Mouse (Mus musculus): ENCODE results near the gene Fam3c.
"Not testable (repeated sequence)": the region's sequence is repeated elsewhere in the genome, so short reads cannot be mapped to it uniquely, and the experiment has no call there.

Gene Fam3c

DNA sequence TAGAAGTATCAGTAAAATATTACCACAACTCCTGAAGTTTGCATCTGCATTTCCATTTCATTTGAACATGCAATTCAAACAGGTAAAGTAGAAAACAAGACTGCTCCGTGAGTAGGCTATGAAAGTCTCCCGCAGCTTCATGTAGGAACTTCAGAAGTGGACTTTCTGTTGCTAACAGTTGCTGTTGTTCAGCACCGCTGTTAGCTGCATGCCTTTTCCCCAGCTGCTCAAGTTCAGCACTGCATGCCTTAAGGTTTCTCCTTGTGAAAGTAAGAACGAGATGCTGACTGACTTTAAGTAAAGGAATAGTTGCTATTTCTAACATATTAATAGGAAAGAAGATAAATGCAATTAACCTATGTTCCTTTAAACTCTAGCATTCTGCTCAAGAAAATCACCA, 64.0 kb downstream of the Fam3c start:
- DNase-seq (ENCODE audit: low read depth, low spot score), result no peak

DNA sequence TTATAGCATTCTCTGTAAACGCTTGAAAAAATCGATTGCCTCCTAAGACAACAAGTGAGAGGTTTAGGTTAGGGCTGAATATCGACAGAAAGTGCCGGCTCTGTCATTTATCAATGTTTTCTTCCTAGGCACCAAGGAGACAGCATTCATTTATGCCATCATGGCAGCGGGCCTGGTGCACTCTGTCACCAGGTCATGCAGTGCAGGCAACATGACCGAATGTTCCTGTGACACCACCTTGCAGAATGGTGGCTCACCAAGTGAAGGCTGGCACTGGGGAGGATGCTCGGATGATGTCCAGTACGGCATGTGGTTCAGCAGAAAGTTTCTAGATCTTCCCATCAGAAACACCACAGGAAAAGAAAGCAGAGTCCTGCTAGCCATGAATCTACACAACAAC, 65.3 kb downstream of the Fam3c start:
- DNase-seq (ENCODE audit: low read depth, low spot score), result no peak

DNA sequence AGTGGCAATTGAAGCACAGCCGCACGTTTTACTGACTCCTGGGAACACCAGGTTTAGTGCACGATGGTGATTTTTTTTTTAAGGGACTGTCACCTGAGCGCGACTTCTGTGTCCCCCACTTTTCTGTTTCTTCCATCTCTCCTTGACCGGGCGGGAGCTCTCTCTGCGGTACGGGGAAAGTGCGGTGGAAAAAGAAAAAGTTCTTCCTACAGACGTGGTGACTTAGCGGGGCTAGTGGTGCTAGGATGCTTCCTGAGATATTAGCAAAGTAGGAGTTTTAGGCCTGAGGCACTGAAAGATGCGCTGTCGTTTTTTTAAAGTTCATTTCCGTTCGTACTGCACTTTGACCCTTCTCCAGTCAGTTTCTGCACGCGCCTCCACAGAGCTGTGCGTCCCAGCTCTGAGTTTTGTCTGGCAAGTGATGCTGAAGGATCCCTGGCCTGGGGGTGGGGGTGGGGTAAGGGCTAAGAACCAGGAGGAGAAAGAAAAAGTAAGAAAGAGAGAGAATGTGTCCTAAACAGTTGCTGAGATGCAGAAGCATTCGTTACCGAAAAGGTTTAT, 66.5 kb downstream of the Fam3c start:
- no peak for DNase-seq (ENCODE audit: low read depth, low spot score)

DNA sequence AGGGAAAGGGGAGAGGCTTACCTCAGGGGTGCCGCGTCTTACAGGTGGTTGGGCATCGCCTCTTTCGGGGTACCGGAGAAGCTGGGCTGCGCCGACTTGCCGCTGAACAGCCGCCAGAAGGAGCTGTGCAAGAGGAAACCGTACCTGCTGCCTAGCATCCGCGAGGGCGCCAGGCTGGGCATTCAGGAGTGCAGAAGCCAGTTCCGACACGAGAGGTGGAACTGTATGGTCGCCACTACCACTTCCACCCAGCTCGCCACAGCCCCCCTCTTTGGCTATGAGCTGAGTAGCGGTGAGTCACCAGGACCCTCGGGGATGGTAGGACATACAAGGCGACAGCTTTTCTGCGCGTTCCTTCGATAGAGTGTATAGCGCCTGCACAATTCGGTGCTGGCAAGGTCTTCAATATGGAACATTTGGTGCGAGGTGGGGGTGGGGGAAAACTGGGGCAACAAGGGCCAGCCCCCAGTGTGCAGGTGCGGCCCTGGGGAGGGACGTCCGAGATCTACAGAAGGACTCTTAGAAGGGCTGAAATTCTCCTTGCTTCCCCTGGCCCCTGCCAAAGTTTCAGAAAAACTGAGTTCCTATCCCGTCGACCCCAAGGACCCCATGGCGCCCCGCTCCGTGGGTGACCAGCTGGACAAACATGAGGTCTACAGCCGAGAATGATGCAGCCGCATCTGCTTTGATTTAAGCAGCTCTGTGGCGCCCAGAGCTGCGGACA, 67.1 kb downstream of the Fam3c start:
- DNase-seq (ENCODE audit: low read depth, low spot score), result peak; percentile 21

DNA sequence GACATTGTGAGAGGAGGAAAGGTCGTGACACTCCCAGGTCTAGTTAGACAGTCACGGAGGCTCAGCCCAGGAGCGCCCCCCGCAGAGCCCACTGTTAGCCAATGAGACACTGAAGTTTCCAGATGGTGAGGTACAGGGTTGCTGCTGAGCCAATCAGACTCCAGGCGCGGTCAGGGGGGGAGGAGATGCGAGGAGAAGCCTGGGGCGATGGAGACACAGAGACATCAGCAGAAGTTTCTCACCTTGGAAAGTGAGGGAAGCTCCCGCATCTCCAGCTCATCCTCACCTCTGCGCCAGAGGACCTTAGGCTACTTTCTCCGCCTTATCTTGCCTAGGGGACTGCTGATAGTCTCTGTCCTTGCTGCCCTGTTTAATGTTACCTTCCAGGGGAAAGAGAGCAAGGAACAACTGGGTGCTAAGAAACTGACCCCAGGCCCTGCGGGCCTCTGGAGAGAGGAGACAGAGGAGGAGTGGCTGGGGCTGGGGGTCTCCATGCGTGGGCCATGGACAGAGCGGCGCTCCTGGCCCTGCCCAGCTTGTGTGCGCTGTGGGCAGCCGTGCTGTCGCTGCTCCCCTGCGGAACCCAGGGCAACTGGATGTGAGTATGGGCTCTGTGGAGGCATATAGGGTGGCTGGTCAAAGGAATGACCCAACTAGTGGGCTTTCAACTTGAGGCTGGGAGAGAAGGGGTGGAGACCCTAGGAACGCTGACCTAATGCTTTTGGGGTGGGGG, 67.9 kb downstream of the Fam3c start, which contains the start of gene Wnt16:
Wnt16 (plus strand) TSS at position 224 of the 733 bp plus-strand sequence.
- DNase-seq (ENCODE audit: low read depth, low spot score), result peak; percentile 6

DNA sequence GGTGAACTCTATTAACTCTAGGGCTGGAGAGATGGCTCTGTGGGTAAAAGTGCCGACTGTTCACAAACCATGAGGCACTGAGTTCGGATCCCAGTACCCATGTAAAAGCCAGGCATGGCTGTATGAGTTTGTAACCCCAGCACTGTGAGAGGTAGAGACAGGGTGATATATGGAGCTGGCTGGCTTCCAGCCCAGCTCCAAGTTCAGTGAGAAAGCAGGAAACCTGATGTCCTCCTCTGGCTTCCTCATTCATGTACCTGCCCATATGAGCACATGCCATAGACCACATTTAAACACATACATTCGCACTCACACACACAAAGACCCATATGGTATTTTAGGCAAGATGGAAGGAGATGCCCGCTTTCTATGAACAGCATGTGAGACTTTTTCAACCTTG, 73.6 kb downstream of the Fam3c start:
- no peak for DNase-seq (ENCODE audit: low read depth, low spot score)

DNA sequence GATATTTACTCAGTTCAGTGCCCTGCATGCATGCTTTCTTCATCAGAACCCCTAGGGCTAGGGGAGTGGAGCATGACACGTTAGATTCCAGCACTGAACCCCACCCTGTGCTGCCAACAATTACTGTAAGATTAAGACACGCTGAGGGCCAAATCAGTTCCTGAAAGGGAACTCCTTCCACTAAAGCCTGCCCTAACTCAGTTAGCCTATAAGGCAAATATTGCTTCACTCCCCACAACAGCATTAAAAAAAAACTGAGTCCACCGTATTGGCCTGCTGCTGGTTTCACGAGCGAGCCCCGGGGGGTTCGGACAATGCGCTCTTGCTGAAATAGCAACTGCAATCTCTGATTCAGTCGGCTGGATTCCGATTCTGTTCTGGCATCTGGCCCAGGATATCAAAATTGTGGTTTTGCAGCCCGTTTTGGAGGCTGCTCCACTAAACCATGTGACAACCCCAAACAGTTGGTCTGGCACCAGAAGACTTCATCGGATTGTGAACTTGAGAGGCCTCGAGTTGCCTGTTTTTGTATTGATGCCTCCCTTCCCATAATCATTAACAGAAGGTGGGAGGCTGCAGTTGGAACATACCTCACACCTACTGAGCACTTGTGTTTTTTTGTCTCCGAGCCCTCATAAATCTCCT, 75.7 kb downstream of the Fam3c start:
- no peak for DNase-seq (ENCODE audit: low read depth, low spot score)

DNA sequence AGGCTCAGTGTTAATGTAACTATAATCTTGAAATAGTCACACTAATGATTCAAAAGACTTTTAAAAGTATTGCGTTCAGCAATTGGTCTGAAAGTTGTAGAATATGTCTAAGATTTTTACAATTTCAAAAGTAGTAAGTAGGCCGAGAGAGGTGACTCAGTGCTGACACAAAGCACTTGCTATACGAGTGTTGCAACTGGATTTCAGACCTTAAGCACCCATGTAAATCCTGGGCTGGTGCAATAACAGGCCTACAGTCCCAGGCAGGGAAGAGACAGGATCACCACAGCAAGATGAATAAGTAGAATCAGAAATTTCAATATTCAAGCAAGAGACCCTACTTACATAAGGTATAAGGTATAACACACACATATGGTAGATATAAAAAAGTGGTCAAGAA, 78.1 kb downstream of the Fam3c start:
- no peak for DNase-seq (ENCODE audit: low read depth, low spot score)

DNA sequence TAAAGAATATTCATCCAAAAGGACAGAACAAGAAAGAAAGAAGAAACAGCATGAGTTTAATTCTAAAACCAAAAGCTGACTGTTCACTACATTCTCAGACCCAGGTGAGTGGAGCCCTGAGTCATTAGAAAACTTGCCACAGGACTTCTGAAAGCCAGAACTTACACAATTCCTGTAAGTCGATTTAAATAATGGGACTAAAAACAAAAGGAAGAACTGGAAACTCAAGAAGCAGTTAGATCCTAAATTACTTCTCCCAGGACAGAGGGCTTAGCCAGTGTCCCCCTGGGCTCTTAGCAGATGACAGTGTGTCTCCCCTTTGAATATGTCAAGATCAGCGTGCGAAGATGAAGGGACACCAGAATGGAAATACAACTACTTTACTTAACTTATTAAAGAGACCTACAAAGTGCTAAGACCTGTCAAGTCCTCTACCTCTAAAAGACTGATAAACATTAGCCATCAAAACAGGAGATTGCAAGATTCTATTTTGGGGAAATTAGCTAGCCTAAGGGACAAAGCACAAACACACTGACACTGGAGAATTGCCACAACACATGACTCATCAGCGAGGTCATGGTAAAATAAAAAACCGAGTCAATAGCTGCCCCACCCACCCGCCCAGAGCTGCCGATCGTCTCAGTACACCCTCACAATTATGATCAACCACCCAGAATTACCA, 86.1 kb downstream of the Fam3c start:
- no peak for DNase-seq (ENCODE audit: low read depth, low spot score)

DNA sequence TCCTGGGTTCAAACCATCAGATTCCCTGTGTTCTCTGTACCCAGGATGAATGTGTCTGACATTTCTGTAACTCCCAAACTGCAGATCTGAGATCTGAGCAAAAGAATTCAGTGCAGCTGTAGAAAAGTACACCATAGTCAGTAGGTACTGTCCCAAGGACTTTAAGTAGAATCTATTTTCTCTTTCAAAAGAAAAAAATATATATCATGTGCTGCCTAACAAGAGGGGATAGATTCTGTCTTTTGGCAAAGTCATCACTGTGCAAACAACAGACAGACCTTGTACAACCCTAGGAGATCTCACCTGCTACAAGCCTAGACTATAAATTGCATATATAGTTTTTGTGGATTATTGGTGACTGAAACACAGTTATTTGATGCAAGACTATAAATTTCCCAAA, 87.4 kb downstream of the Fam3c start:
- DNase-seq (ENCODE audit: low read depth, low spot score), result no peak

DNA sequence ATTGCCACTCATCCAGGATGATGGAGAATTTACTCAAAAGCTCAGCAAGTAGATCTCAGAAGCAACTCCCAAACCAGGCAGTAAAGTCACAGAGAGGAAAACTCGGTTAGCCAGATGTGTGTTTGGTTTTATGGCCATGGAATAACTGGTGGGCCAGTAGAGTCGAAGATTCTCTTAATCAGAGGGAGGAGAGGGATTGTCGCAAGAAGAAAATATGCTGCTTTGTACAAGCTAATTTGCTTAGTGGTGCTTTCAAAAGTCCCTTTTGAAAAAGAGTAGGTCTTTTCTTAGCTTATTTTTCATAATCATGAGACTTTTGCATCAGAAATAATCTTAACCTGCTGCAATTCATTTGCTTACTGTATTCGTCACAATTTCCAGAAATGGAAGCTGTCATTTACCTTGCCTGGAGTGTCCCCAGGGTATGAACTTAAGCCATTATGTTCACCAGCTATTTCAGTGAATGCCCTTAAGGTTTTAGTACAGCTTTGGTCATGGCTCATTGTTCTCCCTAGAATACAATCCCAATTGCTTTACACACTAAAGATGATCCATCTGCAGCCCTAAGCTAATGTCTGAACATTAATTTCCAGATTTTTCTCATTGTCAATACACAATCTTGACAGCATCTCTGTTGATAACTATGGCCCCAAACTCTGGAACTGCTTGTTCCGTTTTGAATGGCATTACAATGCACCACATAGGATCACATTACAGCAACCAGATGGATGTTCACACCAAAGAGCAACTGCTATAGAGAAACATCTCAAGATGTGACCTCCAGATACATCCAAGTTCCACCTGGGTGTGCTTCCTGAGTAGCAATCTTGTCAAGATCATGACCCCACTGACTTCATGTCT, 88.0 kb downstream of the Fam3c start:
- no peak for DNase-seq (ENCODE audit: low read depth, low spot score)

DNA sequence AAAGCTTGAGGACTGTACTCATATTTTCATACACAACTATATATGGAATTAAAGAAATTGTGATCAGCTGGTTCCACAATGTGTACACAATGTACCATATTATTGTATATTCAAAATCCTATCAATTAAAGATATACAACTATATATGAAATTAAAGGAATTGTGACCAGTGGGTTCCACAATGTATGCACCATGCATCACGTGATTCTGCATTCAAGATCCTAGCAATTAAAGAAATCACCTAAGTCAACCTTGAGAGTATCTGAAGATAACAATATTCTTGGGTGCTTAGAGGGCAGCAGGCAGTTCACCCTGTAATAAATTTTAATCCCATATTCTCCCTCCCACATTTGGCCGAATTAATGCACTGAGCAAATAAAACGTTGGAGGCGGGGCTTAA, 90.0 kb downstream of the Fam3c start:
- no peak for DNase-seq (ENCODE audit: low read depth, low spot score)

DNA sequence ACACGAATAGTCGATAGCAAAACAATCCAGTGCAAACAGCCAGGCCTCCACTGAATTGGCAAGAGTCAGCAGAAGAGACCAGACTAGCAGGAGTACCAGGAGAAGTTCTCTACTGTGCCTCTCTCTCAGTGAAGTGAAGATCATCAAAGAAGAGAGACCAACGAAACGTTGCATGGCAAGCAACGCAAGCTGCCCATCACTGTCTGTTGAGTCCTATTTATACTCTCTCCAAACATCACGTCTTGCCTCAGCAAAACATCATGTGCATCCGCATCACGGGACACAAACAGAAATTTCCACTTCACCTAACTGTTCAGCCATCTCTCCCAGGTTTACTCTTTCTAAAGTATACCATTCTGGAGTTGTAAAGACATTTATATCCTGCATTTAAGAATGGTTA, 91.9 kb downstream of the Fam3c start:
- DNase-seq (ENCODE audit: low read depth, low spot score), result not testable (repeated sequence)

DNA sequence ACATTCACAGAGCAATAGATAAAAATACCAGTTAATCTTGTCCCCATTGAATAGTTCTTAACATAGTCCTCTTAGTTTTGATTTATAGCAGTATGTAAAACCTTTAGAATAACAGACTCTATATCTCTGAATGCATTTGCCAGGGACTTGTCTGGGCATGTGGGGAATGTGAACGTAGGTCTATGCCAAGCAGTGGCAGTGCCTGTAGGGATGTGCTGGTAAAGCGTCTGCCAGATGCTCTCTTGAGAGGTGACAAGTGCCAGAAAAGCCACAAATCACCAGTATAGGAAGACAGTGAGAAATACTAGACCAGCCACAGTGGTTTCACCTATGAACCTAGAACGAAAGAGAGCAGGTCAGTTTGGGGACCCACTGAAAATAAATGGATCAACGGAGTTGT, 93.5 kb downstream of the Fam3c start:
- no peak for DNase-seq (ENCODE audit: low read depth, low spot score)

DNA sequence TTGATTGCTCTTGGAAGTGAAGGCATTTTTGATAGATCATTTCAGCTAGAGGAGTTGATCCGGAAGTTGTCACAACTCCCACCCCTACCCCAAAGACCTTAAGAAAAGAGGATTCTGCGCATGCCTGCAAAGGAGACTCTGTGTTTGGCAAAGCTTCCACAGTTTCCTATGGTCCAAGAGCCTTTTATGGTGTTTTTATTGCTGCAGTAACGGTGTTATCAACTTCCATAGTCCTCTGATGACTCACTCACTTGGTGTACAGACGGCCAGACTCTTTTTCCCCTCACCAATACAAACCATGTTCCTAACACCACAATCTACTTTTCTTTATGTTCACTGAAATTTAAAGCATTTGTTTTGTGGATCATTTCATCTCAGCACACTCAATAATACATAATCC, 97.3 kb downstream of the Fam3c start:
- DNase-seq (ENCODE audit: low read depth, low spot score), result no peak

All from CD4-positive helper T cell, adult 2 months (primary cell).